Comparison of ENCODE assay signal across 8 mouse cellular contexts in genomic region chr11:58939088-58939439, GRCm38 (mm10). TPM values are rescaled to one million over a fixed set of nuclear protein-coding genes. Genes with fewer than 3 reads are reported as not detected.
DNase-seq lines count a peak whose midpoint lies in the region; ATAC-seq and TF ChIP-seq lines count a peak whose summit lies in the region.

No protein-coding gene starts in this region.

- peaks cover 9% of the 10 kb centered on the region for H3K79me2 ChIP-seq in CH12.LX (replicated peaks; ENCODE audit: control insufficient read depth, extremely low read depth, insufficient read depth, poor library complexity, severe bottlenecking)

- no peaks in the 10 kb centered on the region for H3K9me3 ChIP-seq in heart, embryonic 10.5 days
- H3K9me3 ChIP-seq in CH12.LX (replicated peaks; ENCODE audit: low read length) = peaks cover 6% of the 10 kb centered on the region
- no peaks in the 10 kb centered on the region for H3K9me3 ChIP-seq in forebrain, embryonic 14.5 days (replicated peaks; ENCODE audit: control insufficient read depth, low read length)
- no peaks in the 10 kb centered on the region for H3K9me3 ChIP-seq in liver, embryonic 14.5 days (ENCODE audit: control insufficient read depth, low read length)

- H3K27me3 ChIP-seq in heart, embryonic 10.5 days (ENCODE audit: insufficient read depth, poor library complexity, severe bottlenecking) = peaks cover 10% of the 10 kb centered on the region
- H3K27me3 ChIP-seq in CH12.LX (replicated peaks) = peaks cover 23% of the 10 kb centered on the region
- H3K27me3 ChIP-seq in forebrain, embryonic 14.5 days (replicated peaks; ENCODE audit: control insufficient read depth, insufficient read depth, low read length) = no peaks in the 10 kb centered on the region
- H3K27me3 ChIP-seq in liver, embryonic 14.5 days (ENCODE audit: control insufficient read depth, insufficient read depth, low read length) = peaks cover 6% of the 10 kb centered on the region

- peak overlapping the region; percentile 22; the same call in 1 of the 2 replicates for H3K4me2 ChIP-seq in CH12.LX (ENCODE audit: insufficient read depth, low read depth, poor library complexity, severe bottlenecking)
- peak overlapping the region; percentile 85 for H3K4me2 ChIP-seq in forebrain, embryonic 14.5 days (ENCODE audit: low read length)
- H3K4me2 ChIP-seq in liver, embryonic 14.5 days (ENCODE audit: low read depth) = peak overlapping the region; percentile 93

- peak overlapping the region; percentile 97 for H3K27ac ChIP-seq in heart, embryonic 10.5 days
- H3K27ac ChIP-seq in CH12.LX (ENCODE audit: insufficient read depth, low read depth) = no peak overlapping the region
- H3K27ac ChIP-seq in forebrain, embryonic 14.5 days (ENCODE audit: low read depth, low read length) = peak overlapping the region; percentile 93
- H3K27ac ChIP-seq in liver, embryonic 14.5 days = no peak overlapping the region

- dilution Hi-C loops in CH12.LX (cut with MboI; ENCODE audit: extremely low pct_ligation_motif_present, extremely low pct_unique_long_range_greater_than_20kb, low sequenced_read_pairs) = no loop called here

- no peak; the same call in 1 of the 2 replicates for TF ChIP-seq POLR2A in CH12.LX (IDR thresholded peaks at IDR 0.05; ENCODE audit: low read depth, low read length)

- TF ChIP-seq RAD21 in CH12.LX (IDR thresholded peaks at IDR 0.05; ENCODE audit: low read depth, low read length) = no peak

- ATAC-seq in forebrain, embryonic 14.5 days = no peak
- ATAC-seq in liver, embryonic 14.5 days (ENCODE audit: insufficient read depth) = no peak
- ATAC-seq in cerebellum, adult (ENCODE audit: insufficient number of reproducible peaks, low FRiP score, low TSS enrichment) = no peak

- in situ Hi-C loops in CH12.LX (cut with MboI; ENCODE audit: low pct_ligation_motif_present, low pct_unique_long_range_greater_than_20kb, low sequenced_read_pairs) = no loop called here

- peak in 1 of 2 experiments; percentile 22; a peak in 2 of 4 replicates for TF ChIP-seq CTCF in CH12.LX (conservative IDR thresholded peaks at IDR 0.05 in 1 of 2, IDR thresholded peaks at IDR 0.05 in 1 of 2; ENCODE audit: low read depth in 2 of 2, low read length in 2 of 2)
- TF ChIP-seq CTCF in liver, embryonic 14.5 days (IDR thresholded peaks at IDR 0.05; ENCODE audit: low read depth) = 0 out of 2 replicates have a peak, but pooled peaks have one; percentile 12

- H3K4me3 ChIP-seq in heart, embryonic 10.5 days = peak overlapping the region; percentile 97
- H3K4me3 ChIP-seq in CH12.LX (replicated peaks in 1 of 3; ENCODE audit: low read depth in 2 of 3, low read length in 2 of 3, poor library complexity in 1 of 3) = peak overlapping the region in 2 of 3 experiments; percentile 85 to 96
- H3K4me3 ChIP-seq in forebrain, embryonic 14.5 days (ENCODE audit: low read depth, low read length) = peak overlapping the region; percentile 96
- peak overlapping the region; percentile 74 to 84 for H3K4me3 ChIP-seq in liver, embryonic 14.5 days (ENCODE audit: insufficient read depth in 1 of 2, low read depth in 2 of 2, low read length in 2 of 2)

- WGBS in heart, embryonic 10.5 days = 19% methylated on average over 6 of the region's 6 CpGs
- WGBS in forebrain, embryonic 14.5 days = 16% methylated on average over 6 of the region's 6 CpGs
- WGBS in liver, embryonic 14.5 days (ENCODE audit: insufficient replicate concordance) = 19% methylated on average over 6 of the region's 6 CpGs

- intact Hi-C loops in heart, postnatal 14 days (cut with DNase I) = no loop called here
- intact Hi-C loops in left cerebral cortex, postnatal 36 days (cut with DNase I) = no loop called here

- peaks cover 21% of the 10 kb centered on the region for H3K4me1 ChIP-seq in heart, embryonic 10.5 days
- peaks cover 11 to 30% of the 10 kb centered on the region in 2 experiments for H3K4me1 ChIP-seq in CH12.LX (ENCODE audit: control insufficient read depth in 1 of 2, insufficient read depth in 2 of 2)
- H3K4me1 ChIP-seq in forebrain, embryonic 14.5 days (ENCODE audit: control insufficient read depth, insufficient read depth, low read length) = peaks cover 9% of the 10 kb centered on the region
- H3K4me1 ChIP-seq in liver, embryonic 14.5 days (replicated peaks; ENCODE audit: control insufficient read depth in 2 of 2, insufficient read depth in 2 of 2, low read length in 1 of 2) = peaks cover 9 to 14% of the 10 kb centered on the region in 2 experiments

- peak overlapping the region; percentile 8; the same call in 1 of the 2 replicates for H3K9ac ChIP-seq in CH12.LX (ENCODE audit: insufficient read depth, low read depth)
- H3K9ac ChIP-seq in forebrain, embryonic 14.5 days (ENCODE audit: low read length) = peak overlapping the region; percentile 98
- peak overlapping the region; percentile 47 for H3K9ac ChIP-seq in liver, embryonic 14.5 days (replicated peaks)

- no peak for TF ChIP-seq EP300 in CH12.LX (IDR thresholded peaks at IDR 0.05; ENCODE audit: low read length)
- TF ChIP-seq EP300 in liver, embryonic 14.5 days (IDR thresholded peaks at IDR 0.05; ENCODE audit: low read depth) = no peak

- no peak for DNase-seq in heart, embryonic 10.5 days (ENCODE audit: low spot score)
- no peak for DNase-seq in heart, postnatal 14 days
- DNase-seq in CH12.LX (ENCODE audit: extremely low read depth) = no peak
- no peak for DNase-seq in forebrain, embryonic 14.5 days (ENCODE audit: low spot score)
- DNase-seq in liver, embryonic 14.5 days (ENCODE audit: low read depth in 3 of 3, low spot score in 3 of 3) = no peak
- no peak for DNase-seq in yolk sac, embryonic 10.5 days (ENCODE audit: low spot score)
- no peak for DNase-seq in left cerebral cortex, postnatal 36 days (ENCODE audit: low spot score in 2 of 2)

- H3K36me3 ChIP-seq in heart, embryonic 10.5 days = peaks cover 26% of the 10 kb centered on the region
- H3K36me3 ChIP-seq in CH12.LX (replicated peaks in 1 of 2; ENCODE audit: control insufficient read depth in 1 of 2, insufficient read depth in 1 of 2, low read length in 1 of 2) = peaks cover 20 to 30% of the 10 kb centered on the region in 2 experiments
- H3K36me3 ChIP-seq in forebrain, embryonic 14.5 days (ENCODE audit: control insufficient read depth, insufficient read depth, low read length) = peaks cover 26% of the 10 kb centered on the region
- peaks cover 12% of the 10 kb centered on the region for H3K36me3 ChIP-seq in liver, embryonic 14.5 days (replicated peaks; ENCODE audit: control insufficient read depth, insufficient read depth, low read depth)

RNA-seq across cellular contexts. Expression of gene Rnf187, which starts 0.3 kb away (rescaled TPM):
- polyA plus RNA-seq in heart, embryonic 10.5 days (2016; fragmentation: Nextera tagmentation; extraction: Ambion mirVana) = 169 and 213 TPM in 2 replicates
- 100 to 1,000 TPM; 150 to 151 TPM for total RNA-seq in heart, postnatal 14 days (2021)
- 185 and 230 TPM in 2 replicates for total RNA-seq in CH12.LX (2012; rRNA removed)
- total RNA-seq in CH12.LX (2014; rRNA removed) = 175 and 188 TPM in 2 replicates
- polyA plus RNA-seq in CH12.LX (2012; ENCODE audit: insufficient read length, low read depth) = 181 and 195 TPM in 2 replicates
- polyA plus RNA-seq in forebrain, embryonic 14.5 days (2014; fragmentation: Nextera tagmentation; extraction: Ambion mirVana) = 457 and 463 TPM in 2 replicates
- polyA plus RNA-seq in liver, embryonic 14.5 days (2012; rRNA removed) = 80.8 and 83.3 TPM in 2 replicates
- polyA plus RNA-seq in liver, embryonic 14.5 days (2014; fragmentation: Nextera tagmentation; extraction: Ambion mirVana) = 104 and 120 TPM in 2 replicates
- total RNA-seq in left cerebral cortex, postnatal 36 days (2021) = 100 to 1,000 TPM; 450 to 542 TPM

RNA-seq across cellular contexts. Expression of gene Hist3h2ba, which starts 9.7 kb away (rescaled TPM):
- 4.8 and 9.8 TPM in 2 replicates for polyA plus RNA-seq in heart, embryonic 10.5 days (2016; fragmentation: Nextera tagmentation; extraction: Ambion mirVana)
- 10 to 100 TPM in 1 of 2 experiments, 1 to 10 TPM in 1; 3.9 to 14.1 TPM for total RNA-seq in heart, postnatal 14 days (2021)
- 0.34 TPM in 1 of 2 replicates, not detected in the other for total RNA-seq in CH12.LX (2012; rRNA removed)
- total RNA-seq in CH12.LX (2014; rRNA removed) = not detected in 2 replicates
- polyA plus RNA-seq in CH12.LX (2012; ENCODE audit: insufficient read length, low read depth) = not detected in 2 replicates
- polyA plus RNA-seq in forebrain, embryonic 14.5 days (2014; fragmentation: Nextera tagmentation; extraction: Ambion mirVana) = 279 and 359 TPM in 2 replicates
- polyA plus RNA-seq in liver, embryonic 14.5 days (2012; rRNA removed) = 15.7 and 16.0 TPM in 2 replicates
- 4.2 and 6.0 TPM in 2 replicates for polyA plus RNA-seq in liver, embryonic 14.5 days (2014; fragmentation: Nextera tagmentation; extraction: Ambion mirVana)
- 100 to 1,000 TPM; 103 to 124 TPM for total RNA-seq in left cerebral cortex, postnatal 36 days (2021)

RNA-seq across cellular contexts. Expression of gene Hist3h2a, which starts 15.4 kb away (rescaled TPM):
- 15.5 and 15.9 TPM in 2 replicates for polyA plus RNA-seq in heart, embryonic 10.5 days (2016; fragmentation: Nextera tagmentation; extraction: Ambion mirVana)
- total RNA-seq in heart, postnatal 14 days (2021) = 10 to 100 TPM; 22.0 to 28.0 TPM
- total RNA-seq in CH12.LX (2012; rRNA removed) (97.2 and 125 TPM in 2 replicates), CH12.LX (2014; rRNA removed) (4.4 and 6.1 TPM in 2 replicates)
- 0.79 and 1.2 TPM in 2 replicates for polyA plus RNA-seq in CH12.LX (2012; ENCODE audit: insufficient read length, low read depth)
- polyA plus RNA-seq in forebrain, embryonic 14.5 days (2014; fragmentation: Nextera tagmentation; extraction: Ambion mirVana) = 149 and 151 TPM in 2 replicates
- 11.0 and 11.5 TPM in 2 replicates for polyA plus RNA-seq in liver, embryonic 14.5 days (2012; rRNA removed)
- polyA plus RNA-seq in liver, embryonic 14.5 days (2014; fragmentation: Nextera tagmentation; extraction: Ambion mirVana) = 13.5 and 16.7 TPM in 2 replicates
- total RNA-seq in left cerebral cortex, postnatal 36 days (2021) = 10 to 100 TPM; 60.9 to 64.1 TPM

RNA-seq across cellular contexts. Expression of gene Trim17, which starts 15.4 kb away (rescaled TPM):
- 0.75 and 0.79 TPM in 2 replicates for polyA plus RNA-seq in heart, embryonic 10.5 days (2016; fragmentation: Nextera tagmentation; extraction: Ambion mirVana)
- total RNA-seq in heart, postnatal 14 days (2021) = under 1 TPM; 0.10 to 0.19 TPM
- 0.21 and 0.47 TPM in 2 replicates for total RNA-seq in CH12.LX (2012; rRNA removed)
- total RNA-seq in CH12.LX (2014; rRNA removed) = not detected in 2 replicates
- 0.20 and 0.49 TPM in 2 replicates for polyA plus RNA-seq in CH12.LX (2012; ENCODE audit: insufficient read length, low read depth)
- polyA plus RNA-seq in forebrain, embryonic 14.5 days (2014; fragmentation: Nextera tagmentation; extraction: Ambion mirVana) = 1.3 and 1.9 TPM in 2 replicates
- 0.05 and 0.06 TPM in 2 replicates for polyA plus RNA-seq in liver, embryonic 14.5 days (2012; rRNA removed)
- polyA plus RNA-seq in liver, embryonic 14.5 days (2014; fragmentation: Nextera tagmentation; extraction: Ambion mirVana) = 0.06 and 0.14 TPM in 2 replicates
- total RNA-seq in left cerebral cortex, postnatal 36 days (2021) = 1 to 10 TPM; 4.8 to 5.7 TPM

RNA-seq across cellular contexts. Expression of gene Btnl10, which starts 21.4 kb away (rescaled TPM):
- polyA plus RNA-seq in heart, embryonic 10.5 days (2016; fragmentation: Nextera tagmentation; extraction: Ambion mirVana) = not detected in 2 replicates
- total RNA-seq in heart, postnatal 14 days (2021) = not detected
- total RNA-seq in CH12.LX (2012; rRNA removed) (not detected in 2 replicates), CH12.LX (2014; rRNA removed) (not detected in 2 replicates)
- not detected in 2 replicates for polyA plus RNA-seq in CH12.LX (2012; ENCODE audit: insufficient read length, low read depth)
- polyA plus RNA-seq in forebrain, embryonic 14.5 days (2014; fragmentation: Nextera tagmentation; extraction: Ambion mirVana) = not detected in 2 replicates
- polyA plus RNA-seq in liver, embryonic 14.5 days (2012; rRNA removed) = 18.2 and 19.3 TPM in 2 replicates
- polyA plus RNA-seq in liver, embryonic 14.5 days (2014; fragmentation: Nextera tagmentation; extraction: Ambion mirVana) = 9.1 and 9.6 TPM in 2 replicates
- not detected for total RNA-seq in left cerebral cortex, postnatal 36 days (2021)

Comparison
In these comparisons a context has a peak if more than half of its experiments do, and no peak if none do; other contexts are left out.
1. H3K27ac ChIP-seq: peak in heart, embryonic 10.5 days (single experiment) and forebrain, embryonic 14.5 days (single experiment); none in CH12.LX (single experiment) and liver, embryonic 14.5 days (single experiment).
2. H3K4me2 ChIP-seq: peak in every context shown above with its lines; median percentile 93 in liver, embryonic 14.5 days; 85 in forebrain, embryonic 14.5 days; 22 in CH12.LX.
3. H3K9ac ChIP-seq: peak in every context shown above with its lines; median percentile 98 in forebrain, embryonic 14.5 days; 47 in liver, embryonic 14.5 days; 8 in CH12.LX.
4. RNA of gene Hist3h2ba, which starts 9.7 kb away (polyA plus RNA-seq): 279 to 359 TPM in forebrain, embryonic 14.5 days; 4.2 to 16.0 TPM in liver, embryonic 14.5 days, 4.8 to 9.8 TPM in heart, embryonic 10.5 days and not detected in CH12.LX; every median in the first group is over 10 times any median in the second.
5. Peak in every context shown above with its lines, with median percentiles within 50 percentile points of each other: H3K4me3 ChIP-seq.